Mouse (Mus musculus) CH12.LX (cell line): ENCODE measurements around the gene Nfatc2ip.

ENCODE experiments used
- CTCF ChIP-seq, 2 experiments: IDR thresholded peaks in 1 of 2; conservative IDR thresholded peaks in 1 of 2; 2 replicates each; pipeline ENCODE4 v1.5.1; 2011 to 2012; ENCODE audit warnings: low read depth in 2 of 2, low read length in 2 of 2, improper control_type of control experiment in 1 of 2, inconsistent platforms in 1 of 2, mild to moderate bottlenecking in 1 of 2, moderate library complexity in 1 of 2
- GABPA ChIP-seq: IDR thresholded peaks from 2 replicates; pipeline ENCODE4 v1.6.1; 2012; ENCODE audit warnings: low read depth, low read length, improper control_type of control experiment, inconsistent platforms; ENCODE audit not compliant: insufficient replicate concordance
- MYC ChIP-seq: IDR thresholded peaks from 2 replicates; pipeline ENCODE4 v1.6.1; 2011; ENCODE audit warnings: low read depth, mild to moderate bottlenecking, improper control_type of control experiment, low read length
- PAX5 ChIP-seq: IDR thresholded peaks from 2 replicates; pipeline ENCODE4 v1.6.1; 2012; ENCODE audit warnings: low read length, inconsistent platforms, mixed read lengths
- POLR2A ChIP-seq: IDR thresholded peaks from 2 replicates; pipeline ENCODE4 v1.6.1; 2011; ENCODE audit warnings: low read depth, mild to moderate bottlenecking, improper control_type of control experiment, low read length
- POLR2AphosphoS2 ChIP-seq: IDR thresholded peaks from 2 replicates; pipeline ENCODE4 v1.6.1; 2011; ENCODE audit warnings: low read depth, low read length, improper control_type of control experiment
- RAD21 ChIP-seq: IDR thresholded peaks from 2 replicates; pipeline ENCODE4 v1.6.1; 2011; ENCODE audit warnings: low read depth, mild to moderate bottlenecking, low read length, improper control_type of control experiment, moderate library complexity
- ZC3H11A ChIP-seq: IDR thresholded peaks from 2 replicates; pipeline ENCODE4 v1.6.1; 2012; ENCODE audit warnings: low read depth, mild to moderate bottlenecking, inconsistent platforms, low read length, improper control_type of control experiment

DNA sequence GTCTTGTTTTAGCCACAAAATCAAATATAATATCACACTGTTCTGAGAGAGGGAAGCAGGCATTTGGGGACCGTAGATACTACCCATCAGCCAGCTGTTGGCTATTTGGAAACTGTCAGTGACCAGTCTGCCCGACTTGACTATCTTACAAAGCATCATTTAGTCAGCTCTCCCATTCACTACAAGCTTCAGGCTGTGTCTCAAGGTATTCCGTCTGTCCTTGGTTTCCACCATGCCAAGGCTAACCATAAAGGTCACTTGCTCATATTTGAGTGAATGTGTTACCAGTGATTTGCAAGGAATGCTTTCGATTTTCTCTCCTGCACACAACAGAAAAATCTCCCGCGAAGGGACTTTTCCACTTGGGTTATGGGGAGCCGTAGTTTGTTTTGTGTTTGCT is 38.2 kb upstream of the Nfatc2ip start:
- TF ChIP-seq MYC (no peak), PAX5 (no peak), CTCF (conservative IDR thresholded peaks at IDR 0.05 in 1 of 2, IDR thresholded peaks at IDR 0.05 in 1 of 2; ENCODE audit: low read depth in 2 of 2, low read length in 2 of 2) (no peak), POLR2A (no peak), POLR2AphosphoS2 (no peak), GABPA (no peak), ZC3H11A (no peak), RAD21 (no peak)
